Mouse (Mus musculus) embryonic facial prominence, embryonic 12.5 days (tissue): ENCODE measurements around the gene Marco. TPM values are rescaled to one million over a fixed set of nuclear protein-coding genes. Genes with fewer than 3 reads are reported as not detected.

ENCODE experiments used
- ATAC-seq: fragments of 200-750 bp; cut with Nextera tagmentation; 2 replicates; pipeline ENCODE4 v1.8.0; 2017; ENCODE audit not compliant: insufficient number of reproducible peaks, insufficient read depth, low FRiP score, low TSS enrichment
- H3K27ac ChIP-seq: fragments of 300-500 bp; sonication (generic); 2 replicates; pipeline ENCODE4 v1.5.1; 2016; ENCODE audit warnings: mild to moderate bottlenecking
- H3K27me3 ChIP-seq: fragments of 300-500 bp; sonication (generic); 2 replicates; pipeline ENCODE4 v1.6.1; 2016; ENCODE audit warnings: mild to moderate bottlenecking, moderate library complexity
- H3K36me3 ChIP-seq: fragments of 300-500 bp; sonication (generic); 2 replicates; pipeline ENCODE4 v1.6.1; 2016; ENCODE audit warnings: mild to moderate bottlenecking
- H3K4me1 ChIP-seq: fragments of 300-500 bp; sonication (generic); 2 replicates; pipeline ENCODE4 v1.6.1; 2016
- H3K4me2 ChIP-seq: fragments of 300-500 bp; sonication (generic); replicated peaks from 2 replicates; pipeline ENCODE4 v1.6.1; 2016; ENCODE audit warnings: mild to moderate bottlenecking, moderate library complexity
- H3K4me3 ChIP-seq: fragments of 300-500 bp; sonication (generic); 2 replicates; pipeline ENCODE4 v1.5.1; 2016; ENCODE audit warnings: mild to moderate bottlenecking
- H3K9ac ChIP-seq: fragments of 300-500 bp; sonication (generic); 2 replicates; pipeline ENCODE4 v1.6.1; 2016; ENCODE audit warnings: mild to moderate bottlenecking, moderate library complexity
- H3K9me3 ChIP-seq: fragments of 300-500 bp; sonication (generic); 2 replicates; pipeline ENCODE4 v1.6.1; 2016; ENCODE audit warnings: mild to moderate bottlenecking, moderate library complexity
- WGBS: fragments of 180-500 bp; shearing (Covaris S2); methylation state at CpG from one replicate; pipeline ENCODE4 v1.1.7; 2016; 5-methylcytosine and 5-hydroxymethylcytosine counted together
- polyA plus RNA-seq: library from polyadenylated mRNA; unstranded; fragments of >200 nt; fragmentation: Nextera tagmentation; extraction: Ambion mirVana; gene quantifications from 2 replicates; pipeline ENCODE4 v1.2.1, GENCODE M21; 2016

Gene Marco
- 0.08 and 0.50 TPM in 2 replicates for polyA plus RNA-seq

- no peak within 1 kb of the TSS for H3K27ac ChIP-seq
- H3K36me3 ChIP-seq: no peaks in the 10 kb centered on the region
- no peaks in the 10 kb centered on the region for H3K27me3 ChIP-seq
- 53% methylated on average over 1 of the region's 1 CpGs for WGBS
- ATAC-seq: no peak
- H3K9ac ChIP-seq: no peak within 1 kb of the TSS
- H3K4me3 ChIP-seq: no peak within 1 kb of the TSS
- no peaks in the 10 kb centered on the region for H3K4me1 ChIP-seq
- no peaks in the 10 kb centered on the region for H3K9me3 ChIP-seq
- no peak within 1 kb of the TSS for H3K4me2 ChIP-seq
Measured at GRCm38 (mm10) chr1:120504924-120505323, at the start of gene Marco. TSS of gene Marco (minus strand) at chr1:120505024.

- no peak for ATAC-seq
- H3K9ac ChIP-seq: no peak overlapping the region
- no peaks in the 10 kb centered on the region for H3K9me3 ChIP-seq
- H3K4me1 ChIP-seq: no peaks in the 10 kb centered on the region
- no peaks in the 10 kb centered on the region for H3K36me3 ChIP-seq
- H3K4me3 ChIP-seq: no peak overlapping the region
- WGBS: 68% methylated on average over 7 of the region's 7 CpGs
- no peak overlapping the region for H3K27ac ChIP-seq
- no peak overlapping the region for H3K4me2 ChIP-seq
- no peaks in the 10 kb centered on the region for H3K27me3 ChIP-seq
Measured at GRCm38 (mm10) chr1:120539506-120540029, 34.7 kb upstream of the Marco start.

GRCm38 (mm10) chr1:120536998-120537397 lies 32.2 kb upstream of the Marco start:
- Histone ChIP-seq H3K9ac (no peak overlapping the region), H3K9me3 (no peaks in the 10 kb centered on the region), H3K4me2 (no peak overlapping the region), H3K4me3 (no peak overlapping the region), H3K27ac (no peak overlapping the region), H3K27me3 (no peaks in the 10 kb centered on the region), H3K36me3 (no peaks in the 10 kb centered on the region), H3K4me1 (no peaks in the 10 kb centered on the region)
- ATAC-seq: no peak
- WGBS: 81% methylated on average over 1 of the region's 1 CpGs

- Histone ChIP-seq H3K27ac (no peak overlapping the region), H3K4me3 (no peak overlapping the region), H3K36me3 (no peaks in the 10 kb centered on the region), H3K27me3 (no peaks in the 10 kb centered on the region), H3K4me1 (no peaks in the 10 kb centered on the region), H3K9me3 (no peaks in the 10 kb centered on the region), H3K4me2 (no peak overlapping the region), H3K9ac (no peak overlapping the region)
- 77% methylated on average over 1 of the region's 1 CpGs for WGBS
- no peak for ATAC-seq
Measured at GRCm38 (mm10) chr1:120535919-120536318, 31.1 kb upstream of the Marco start.

- Histone ChIP-seq H3K9me3 (no peaks in the 10 kb centered on the region), H3K4me3 (no peak overlapping the region), H3K27ac (no peak overlapping the region), H3K27me3 (no peaks in the 10 kb centered on the region), H3K4me1 (no peaks in the 10 kb centered on the region), H3K9ac (no peak overlapping the region), H3K36me3 (no peaks in the 10 kb centered on the region), H3K4me2 (no peak overlapping the region)
- 81% methylated on average over 6 of the region's 6 CpGs for WGBS
- no peak for ATAC-seq
Measured at GRCm38 (mm10) chr1:120532321-120532916, 27.6 kb upstream of the Marco start.

GRCm38 (mm10) chr1:120531770-120532169 lies 26.9 kb upstream of the Marco start:
- WGBS: 82% methylated on average over 3 of the region's 3 CpGs
- H3K4me3 ChIP-seq: no peak overlapping the region
- H3K27ac ChIP-seq: no peak overlapping the region
- no peaks in the 10 kb centered on the region for H3K36me3 ChIP-seq
- no peaks in the 10 kb centered on the region for H3K27me3 ChIP-seq
- H3K9ac ChIP-seq: no peak overlapping the region
- no peak for ATAC-seq
- H3K4me2 ChIP-seq: no peak overlapping the region
- no peaks in the 10 kb centered on the region for H3K9me3 ChIP-seq
- H3K4me1 ChIP-seq: no peaks in the 10 kb centered on the region

- H3K27ac ChIP-seq: no peak overlapping the region
- no peaks in the 10 kb centered on the region for H3K9me3 ChIP-seq
- H3K27me3 ChIP-seq: no peaks in the 10 kb centered on the region
- H3K9ac ChIP-seq: no peak overlapping the region
- WGBS: 80% methylated on average over 2 of the region's 2 CpGs
- no peaks in the 10 kb centered on the region for H3K36me3 ChIP-seq
- no peak overlapping the region for H3K4me3 ChIP-seq
- no peak overlapping the region for H3K4me2 ChIP-seq
- no peaks in the 10 kb centered on the region for H3K4me1 ChIP-seq
- no peak for ATAC-seq
Measured at GRCm38 (mm10) chr1:120529881-120530280, 25.1 kb upstream of the Marco start.

- 68% methylated on average over 7 of the region's 7 CpGs for WGBS
- Histone ChIP-seq H3K27me3 (no peaks in the 10 kb centered on the region), H3K9ac (no peak overlapping the region), H3K36me3 (no peaks in the 10 kb centered on the region), H3K4me3 (no peak overlapping the region), H3K4me2 (no peak overlapping the region), H3K27ac (no peak overlapping the region), H3K9me3 (no peaks in the 10 kb centered on the region), H3K4me1 (no peaks in the 10 kb centered on the region)
- no peak for ATAC-seq
Measured at GRCm38 (mm10) chr1:120517618-120518017, 12.8 kb upstream of the Marco start.

- 75% methylated on average over 3 of the region's 3 CpGs for WGBS
- ATAC-seq: no peak
- no peaks in the 10 kb centered on the region for H3K27me3 ChIP-seq
- no peaks in the 10 kb centered on the region for H3K36me3 ChIP-seq
- H3K27ac ChIP-seq: no peak overlapping the region
- H3K9ac ChIP-seq: no peak overlapping the region
- H3K9me3 ChIP-seq: no peaks in the 10 kb centered on the region
- no peak overlapping the region for H3K4me2 ChIP-seq
- no peaks in the 10 kb centered on the region for H3K4me1 ChIP-seq
- no peak overlapping the region for H3K4me3 ChIP-seq
Measured at GRCm38 (mm10) chr1:120510311-120510710, 5.5 kb upstream of the Marco start.

GRCm38 (mm10) chr1:120508976-120509375 lies 4.2 kb upstream of the Marco start:
- H3K4me3 ChIP-seq: no peak overlapping the region
- 83% methylated on average over 4 of the region's 4 CpGs for WGBS
- ATAC-seq: no peak
- H3K4me1 ChIP-seq: no peaks in the 10 kb centered on the region
- no peaks in the 10 kb centered on the region for H3K9me3 ChIP-seq
- no peak overlapping the region for H3K4me2 ChIP-seq
- H3K27me3 ChIP-seq: no peaks in the 10 kb centered on the region
- H3K9ac ChIP-seq: no peak overlapping the region
- no peaks in the 10 kb centered on the region for H3K36me3 ChIP-seq
- no peak overlapping the region for H3K27ac ChIP-seq

- H3K27ac ChIP-seq: no peak overlapping the region
- H3K27me3 ChIP-seq: no peaks in the 10 kb centered on the region
- no peaks in the 10 kb centered on the region for H3K9me3 ChIP-seq
- no peaks in the 10 kb centered on the region for H3K36me3 ChIP-seq
- no peak overlapping the region for H3K4me3 ChIP-seq
- H3K4me1 ChIP-seq: no peaks in the 10 kb centered on the region
- H3K4me2 ChIP-seq: no peak overlapping the region
- no peak overlapping the region for H3K9ac ChIP-seq
- 63% methylated on average over 6 of the region's 6 CpGs for WGBS
- ATAC-seq: no peak
Measured at GRCm38 (mm10) chr1:120504046-120504710, 646 bp downstream of the Marco start.

- no peak for ATAC-seq
- Histone ChIP-seq H3K9ac (no peak overlapping the region), H3K4me3 (no peak overlapping the region), H3K27me3 (no peaks in the 10 kb centered on the region), H3K27ac (no peak overlapping the region), H3K4me2 (no peak overlapping the region), H3K4me1 (no peaks in the 10 kb centered on the region), H3K9me3 (no peaks in the 10 kb centered on the region), H3K36me3 (no peaks in the 10 kb centered on the region)
- 83% methylated on average over 4 of the region's 4 CpGs for WGBS
Measured at GRCm38 (mm10) chr1:120501496-120501895, 3.3 kb downstream of the Marco start.
